Mouse (Mus musculus): ENCODE data around the gene Nfkbil1.

The Nfkbil1 gene

GRCm38 (mm10) chr17:35235614-35236389, at the start of gene Nfkbil1:
Gene Nfkbil1, minus strand, starts transcription at chr17:35235792.
- DNase-seq (ENCODE audit: inconsistent age in 2 of 2, low spot score in 1 of 2), result peak; percentile 94 to 97

GRCm38 (mm10) chr17:35280276-35280675, 44.7 kb upstream of the Nfkbil1 start:
- no peak for DNase-seq (ENCODE audit: inconsistent age in 2 of 2, low spot score in 1 of 2)

GRCm38 (mm10) chr17:35278957-35279688, 43.5 kb upstream of the Nfkbil1 start:
- DNase-seq (ENCODE audit: inconsistent age in 2 of 2, low spot score in 1 of 2), result no peak

- DNase-seq (ENCODE audit: inconsistent age in 2 of 2, low spot score in 1 of 2), result peak in 1 of 2 experiments; percentile 70
Observed at GRCm38 (mm10) chr17:35278049-35278448, 42.5 kb upstream of the Nfkbil1 start.

GRCm38 (mm10) chr17:35276304-35276864, 40.8 kb upstream of the Nfkbil1 start:
- no peak for DNase-seq (ENCODE audit: inconsistent age in 2 of 2, low spot score in 1 of 2)

GRCm38 (mm10) chr17:35274770-35275169, 39.2 kb upstream of the Nfkbil1 start:
- peak; percentile 88 to 97 for DNase-seq (ENCODE audit: inconsistent age in 2 of 2, low spot score in 1 of 2)

GRCm38 (mm10) chr17:35272249-35272648, 36.7 kb upstream of the Nfkbil1 start:
- DNase-seq (ENCODE audit: inconsistent age in 2 of 2, low spot score in 1 of 2), result no peak

- peak; percentile 46 to 80 for DNase-seq (ENCODE audit: inconsistent age in 2 of 2, low spot score in 1 of 2)
Observed at GRCm38 (mm10) chr17:35269653-35270347, 34.2 kb upstream of the Nfkbil1 start.

GRCm38 (mm10) chr17:35267399-35268086, 32.0 kb upstream of the Nfkbil1 start:
- DNase-seq (ENCODE audit: inconsistent age in 2 of 2, low spot score in 1 of 2), result no peak

GRCm38 (mm10) chr17:35263523-35263883, 27.9 kb upstream of the Nfkbil1 start:
- peak; percentile 34 to 74 for DNase-seq (ENCODE audit: inconsistent age in 2 of 2, low spot score in 1 of 2)

GRCm38 (mm10) chr17:35262664-35263522, 27.3 kb upstream of the Nfkbil1 start, which contains the start of gene H2-D1:
Gene H2-D1, plus strand, starts transcription at chr17:35262730.
- DNase-seq (ENCODE audit: inconsistent age in 2 of 2, low spot score in 1 of 2), result peak; percentile 98 to 100

- DNase-seq (ENCODE audit: inconsistent age in 2 of 2, low spot score in 1 of 2), result peak in 1 of 2 experiments; percentile 20
Observed at GRCm38 (mm10) chr17:35261651-35262050, 26.1 kb upstream of the Nfkbil1 start.

- no peak for DNase-seq (ENCODE audit: inconsistent age in 2 of 2, low spot score in 1 of 2)
Observed at GRCm38 (mm10) chr17:35259621-35260020, 24.0 kb upstream of the Nfkbil1 start.

GRCm38 (mm10) chr17:35258492-35259478, 23.2 kb upstream of the Nfkbil1 start:
- peak; percentile 66 to 80 for DNase-seq (ENCODE audit: inconsistent age in 2 of 2, low spot score in 1 of 2)

- DNase-seq (ENCODE audit: inconsistent age in 2 of 2, low spot score in 1 of 2), result peak; percentile 94 to 99
Observed at GRCm38 (mm10) chr17:35257824-35258491, 22.4 kb upstream of the Nfkbil1 start.

- peak in 1 of 2 experiments; percentile 35 for DNase-seq (ENCODE audit: inconsistent age in 2 of 2, low spot score in 1 of 2)
Observed at GRCm38 (mm10) chr17:35257378-35257777, 21.8 kb upstream of the Nfkbil1 start.

- DNase-seq (ENCODE audit: inconsistent age in 2 of 2, low spot score in 1 of 2), result no peak
Observed at GRCm38 (mm10) chr17:35255704-35256103, 20.1 kb upstream of the Nfkbil1 start.

- DNase-seq (ENCODE audit: inconsistent age in 2 of 2, low spot score in 1 of 2), result peak; percentile 22 to 36
Observed at GRCm38 (mm10) chr17:35255301-35255700, 19.7 kb upstream of the Nfkbil1 start.

Data from adrenal gland, adult (tissue).